Mouse (Mus musculus): ENCODE data around the gene Olfr1290. TPM values are rescaled to one million over a fixed set of nuclear protein-coding genes. Genes with fewer than 3 reads are reported as not detected.

The Olfr1290 gene
- not detected in 2 replicates for polyA plus RNA-seq (2015; fragmentation: Nextera tagmentation; extraction: Ambion mirVana)

GRCm38 (mm10) chr2:111493729-111494128 is at the start of gene Olfr1290:
Gene Olfr1290, minus strand, starts transcription at chr2:111493829.

GRCm38 (mm10) chr2:111540191-111540590 is 46.6 kb upstream of the Olfr1290 start, which contains the start of gene Olfr1294:
Gene Olfr1294, minus strand, starts transcription at chr2:111540291.

DNA sequence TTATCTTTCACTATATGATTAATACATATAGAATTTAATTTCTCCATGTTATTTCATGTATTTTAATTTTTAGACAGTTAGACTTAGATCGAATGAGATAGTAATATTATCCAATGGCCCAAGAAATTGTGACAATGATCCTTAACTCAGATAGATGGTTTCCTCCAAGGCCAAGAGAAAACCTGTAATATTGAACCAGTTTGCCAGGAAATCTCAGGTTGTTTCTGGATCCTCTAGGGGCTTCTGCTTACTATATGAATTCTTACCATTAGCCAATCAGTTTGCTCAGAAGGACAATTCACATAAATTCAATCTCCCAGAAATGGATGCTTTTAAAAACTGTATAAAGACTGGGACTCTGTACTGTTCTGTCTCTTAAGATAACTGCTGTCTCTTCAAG is 31.3 kb upstream of the Olfr1290 start, which contains the start of gene Olfr1293-ps:
Olfr1293-ps (plus strand) TSS at position 301 of the 400 bp plus-strand sequence.

GRCm38 (mm10) chr2:111496880-111497279 is 3.3 kb upstream of the Olfr1290 start, which contains the start of gene Olfr1291-ps1:
Gene Olfr1291-ps1, plus strand, starts transcription at chr2:111497180.

DNA sequence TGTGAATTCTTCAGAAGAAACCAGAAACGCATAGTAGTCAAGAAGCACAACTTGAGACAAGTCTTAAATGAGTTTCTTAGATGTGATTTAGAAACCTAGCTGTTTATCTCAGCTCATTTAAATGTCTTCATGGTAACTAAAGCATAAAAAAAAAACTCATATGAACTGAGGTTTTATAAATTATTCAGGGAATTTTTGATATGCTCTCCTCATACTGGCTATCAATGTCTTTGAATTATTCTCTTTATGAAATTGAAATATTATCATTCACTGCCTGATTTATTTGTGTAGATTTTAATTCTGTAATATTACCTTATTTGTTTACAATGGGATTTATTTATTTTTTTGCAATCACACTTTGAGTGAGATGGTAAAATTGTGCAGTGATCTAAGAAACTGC is 13.1 kb downstream of the Olfr1290 start, which contains the start of gene Olfr1289:
Olfr1289 (plus strand) TSS at position 301 of the 400 bp plus-strand sequence.

DNA sequence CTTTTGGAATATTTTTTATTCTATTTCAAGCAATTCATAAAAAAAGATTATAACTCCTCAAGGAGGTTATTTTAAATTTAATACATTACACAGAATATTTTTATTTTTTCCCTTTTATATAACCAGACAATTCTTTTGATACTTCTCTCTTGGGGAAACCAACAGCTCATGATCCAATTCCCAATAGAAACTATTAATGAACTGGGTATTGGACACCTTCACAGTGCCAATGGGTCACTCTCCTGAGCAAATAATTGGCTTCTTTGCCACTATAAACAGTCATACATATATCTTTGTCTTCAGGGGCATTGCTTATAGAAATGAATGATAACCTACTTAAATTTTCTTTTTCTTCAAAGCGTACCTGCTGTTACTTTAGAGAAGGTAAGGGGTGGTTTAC is 19.8 kb downstream of the Olfr1290 start, which contains the start of gene Olfr1288:
Olfr1288 (plus strand) TSS at position 301 of the 400 bp plus-strand sequence.

DNA sequence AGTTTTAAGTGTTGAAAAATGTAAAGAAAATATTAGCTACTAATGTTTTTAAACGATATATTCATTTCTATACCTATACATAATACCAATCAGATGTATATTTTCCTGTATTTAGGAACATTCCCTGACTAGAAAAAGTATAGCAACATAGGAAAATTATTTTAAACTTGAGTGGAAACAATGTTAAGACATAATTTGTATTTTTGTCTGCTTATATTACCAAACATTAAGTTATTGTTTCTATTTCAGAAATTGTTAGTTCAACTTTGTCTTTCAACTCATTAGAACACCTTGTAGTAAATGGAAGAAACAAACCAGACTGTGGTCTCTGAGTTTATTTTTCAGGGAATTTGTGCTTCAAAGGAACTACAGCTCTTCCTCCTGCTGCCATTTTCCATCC is 44.8 kb downstream of the Olfr1290 start, which contains the start of gene Olfr1287:
Olfr1287 (plus strand) TSS at position 301 of the 400 bp plus-strand sequence.

Other genes starting within 250 kb of the Olfr1290 start
- not detected in 2 replicates for gene Olfr1276, start 239.3 kb downstream of the Olfr1290 start, polyA plus RNA-seq (2015; fragmentation: Nextera tagmentation; extraction: Ambion mirVana)
- gene Olfr1277, start 219.7 kb downstream of the Olfr1290 start, polyA plus RNA-seq (2015; fragmentation: Nextera tagmentation; extraction: Ambion mirVana): not detected in 2 replicates
- not detected in 2 replicates for gene Olfr1278, start 203.7 kb downstream of the Olfr1290 start, polyA plus RNA-seq (2015; fragmentation: Nextera tagmentation; extraction: Ambion mirVana)
- gene Olfr1279, start 193.2 kb downstream of the Olfr1290 start, polyA plus RNA-seq (2015; fragmentation: Nextera tagmentation; extraction: Ambion mirVana): not detected in 2 replicates
- gene Olfr1280, start 179.8 kb downstream of the Olfr1290 start, polyA plus RNA-seq (2015; fragmentation: Nextera tagmentation; extraction: Ambion mirVana): not detected in 2 replicates
- not detected in 2 replicates for gene Olfr1281, start 167.3 kb downstream of the Olfr1290 start, polyA plus RNA-seq (2015; fragmentation: Nextera tagmentation; extraction: Ambion mirVana)
- gene Olfr1282, start 157.8 kb downstream of the Olfr1290 start, polyA plus RNA-seq (2015; fragmentation: Nextera tagmentation; extraction: Ambion mirVana): not detected in 2 replicates
- not detected in 2 replicates for gene Olfr1283, start 127.0 kb downstream of the Olfr1290 start, polyA plus RNA-seq (2015; fragmentation: Nextera tagmentation; extraction: Ambion mirVana)
- not detected in 2 replicates for gene Olfr1284, start 118.3 kb downstream of the Olfr1290 start, polyA plus RNA-seq (2015; fragmentation: Nextera tagmentation; extraction: Ambion mirVana)
- gene Olfr1286, start 70.7 kb downstream of the Olfr1290 start, polyA plus RNA-seq (2015; fragmentation: Nextera tagmentation; extraction: Ambion mirVana): not detected in 2 replicates
- gene Olfr1287, start 44.7 kb downstream of the Olfr1290 start, polyA plus RNA-seq (2015; fragmentation: Nextera tagmentation; extraction: Ambion mirVana): not detected in 2 replicates
- gene Olfr1288, start 19.7 kb downstream of the Olfr1290 start, polyA plus RNA-seq (2015; fragmentation: Nextera tagmentation; extraction: Ambion mirVana): not detected in 2 replicates
- not detected in 2 replicates for gene Olfr1289, start 13.0 kb downstream of the Olfr1290 start, polyA plus RNA-seq (2015; fragmentation: Nextera tagmentation; extraction: Ambion mirVana)
- not detected in 2 replicates for gene Olfr1291-ps1, start 3.4 kb upstream of the Olfr1290 start, polyA plus RNA-seq (2015; fragmentation: Nextera tagmentation; extraction: Ambion mirVana)
- gene Olfr1293-ps, start 31.4 kb upstream of the Olfr1290 start, polyA plus RNA-seq (2015; fragmentation: Nextera tagmentation; extraction: Ambion mirVana): not detected in 2 replicates
- not detected in 2 replicates for gene Olfr1294, start 46.5 kb upstream of the Olfr1290 start, polyA plus RNA-seq (2015; fragmentation: Nextera tagmentation; extraction: Ambion mirVana)
- gene Olfr1295, start 75.9 kb upstream of the Olfr1290 start, polyA plus RNA-seq (2015; fragmentation: Nextera tagmentation; extraction: Ambion mirVana): not detected in 2 replicates
- not detected in 2 replicates for gene Olfr1297, start 132.7 kb upstream of the Olfr1290 start, polyA plus RNA-seq (2015; fragmentation: Nextera tagmentation; extraction: Ambion mirVana)
- gene Olfr1298, start 155.4 kb upstream of the Olfr1290 start, polyA plus RNA-seq (2015; fragmentation: Nextera tagmentation; extraction: Ambion mirVana): not detected in 2 replicates
- not detected in 2 replicates for gene Olfr1299, start 167.6 kb upstream of the Olfr1290 start, polyA plus RNA-seq (2015; fragmentation: Nextera tagmentation; extraction: Ambion mirVana)